Mouse (Mus musculus): Measurements from ENCODE around the gene Neurog3. TPM values are rescaled to one million over a fixed set of nuclear protein-coding genes. Genes with fewer than 3 reads are reported as not detected.
A peak's percentile ranks its signal among the peaks of the same experiment; 100 is the strongest.

Gene Neurog3
- polyA plus RNA-seq, 1 experiment, result not detected

DNA sequence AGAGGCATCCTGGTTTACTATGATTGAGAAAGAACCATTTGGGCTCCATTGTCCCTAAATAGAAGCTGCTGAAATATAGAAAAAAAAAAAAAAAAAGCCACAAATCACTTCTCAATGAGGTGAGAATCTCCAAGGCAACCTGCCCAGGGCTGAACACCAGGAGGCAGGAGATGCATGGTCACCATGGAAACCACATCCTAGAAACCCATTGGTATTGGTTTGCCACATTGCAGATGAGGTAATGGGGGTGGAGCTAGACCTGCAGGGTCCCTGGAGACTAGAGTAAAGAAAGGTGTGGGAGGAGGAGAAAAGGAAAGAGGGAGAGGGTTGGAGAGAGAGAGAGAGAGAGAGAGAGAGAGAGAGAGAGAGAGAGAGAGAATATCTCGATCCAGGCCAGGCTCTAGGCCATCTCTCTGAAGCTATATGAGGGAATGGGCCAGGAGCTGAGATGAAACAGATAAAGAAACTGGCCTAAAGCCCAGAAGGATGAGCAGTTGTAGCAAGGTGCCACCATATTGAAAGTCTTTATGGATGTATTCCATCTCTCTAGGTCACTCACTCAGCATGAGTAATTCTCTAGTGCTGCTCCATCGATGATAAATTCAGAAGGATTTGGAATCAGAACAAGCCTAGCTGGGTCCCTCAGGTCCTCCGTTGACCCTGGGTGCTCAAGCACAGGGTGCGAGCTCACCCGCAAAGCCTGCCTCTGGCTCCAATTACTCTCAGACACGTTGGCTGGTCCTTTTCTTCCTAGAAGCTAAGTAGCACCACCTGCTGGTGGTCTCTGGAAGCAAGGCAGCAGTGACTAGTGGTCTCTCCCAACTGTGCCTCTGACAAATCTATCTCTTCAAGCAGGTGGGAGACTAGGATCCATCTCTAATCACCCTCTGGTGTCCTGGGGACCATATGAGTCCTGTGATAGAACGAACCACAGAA, 31.1 kb upstream of the Neurog3 start:
- Histone ChIP-seq H3K4me3 (replicated peaks; ENCODE audit: extremely low read depth, low read depth, low read length) (no peak overlapping the region), H3K4me1 (ENCODE audit: control insufficient read depth, insufficient read depth, low read length) (no peaks in the 10 kb centered on the region)
- TF ChIP-seq POLR2A (IDR thresholded peaks at IDR 0.05; ENCODE audit: borderline replicate concordance, extremely low read depth, low read depth, low read length) (no peak), CTCF (IDR thresholded peaks at IDR 0.05; ENCODE audit: insufficient read depth, low read length) (peak; percentile 86)
- DNase-seq, result peak; percentile 68
- WGBS, result 10% methylated on average over 7 of the region's 7 CpGs

DNA sequence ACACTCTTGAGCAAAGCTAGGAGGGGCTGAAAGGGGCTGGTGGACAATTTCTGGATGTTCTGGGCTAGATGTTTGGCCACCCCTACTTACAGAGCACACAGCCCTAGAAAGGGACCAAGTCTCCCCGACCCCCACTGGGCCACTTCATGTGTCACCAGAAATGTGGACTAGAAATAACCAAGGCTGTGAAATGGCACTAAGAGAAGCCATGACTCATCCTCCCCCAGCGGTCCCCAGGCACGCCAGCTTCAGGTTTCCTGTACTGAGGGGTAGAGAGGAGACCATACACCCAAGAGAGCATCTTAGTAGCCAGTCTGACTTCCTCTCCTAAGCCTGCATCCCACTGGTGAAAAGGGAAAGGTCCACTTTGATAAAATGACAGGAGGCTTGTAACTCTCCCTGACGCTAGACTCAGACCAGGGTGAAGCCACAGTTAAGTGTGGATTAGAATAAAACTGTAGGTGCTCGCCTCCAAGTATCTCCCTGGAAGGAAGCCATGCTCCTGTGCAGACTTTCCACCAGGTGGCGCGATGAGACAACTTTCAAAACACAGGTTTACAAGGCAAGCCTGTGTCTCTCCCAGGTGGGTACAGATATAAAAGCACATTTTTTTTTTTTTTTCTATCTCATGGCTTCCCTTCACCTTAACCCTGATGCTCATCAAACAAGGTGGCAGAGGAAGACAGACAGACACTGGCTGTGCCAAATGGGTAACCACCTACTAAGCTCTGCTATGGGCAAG, 27.9 kb upstream of the Neurog3 start:
- 19% methylated on average over 7 of the region's 7 CpGs for WGBS
- DNase-seq, result peak; percentile 58
- no peak overlapping the region for H3K4me3 ChIP-seq (replicated peaks; ENCODE audit: extremely low read depth, low read depth, low read length)
- peak; percentile 81 for TF ChIP-seq CTCF (IDR thresholded peaks at IDR 0.05; ENCODE audit: insufficient read depth, low read length)
- no peak for TF ChIP-seq POLR2A (IDR thresholded peaks at IDR 0.05; ENCODE audit: borderline replicate concordance, extremely low read depth, low read depth, low read length)
- H3K4me1 ChIP-seq (ENCODE audit: control insufficient read depth, insufficient read depth, low read length), result no peaks in the 10 kb centered on the region

DNA sequence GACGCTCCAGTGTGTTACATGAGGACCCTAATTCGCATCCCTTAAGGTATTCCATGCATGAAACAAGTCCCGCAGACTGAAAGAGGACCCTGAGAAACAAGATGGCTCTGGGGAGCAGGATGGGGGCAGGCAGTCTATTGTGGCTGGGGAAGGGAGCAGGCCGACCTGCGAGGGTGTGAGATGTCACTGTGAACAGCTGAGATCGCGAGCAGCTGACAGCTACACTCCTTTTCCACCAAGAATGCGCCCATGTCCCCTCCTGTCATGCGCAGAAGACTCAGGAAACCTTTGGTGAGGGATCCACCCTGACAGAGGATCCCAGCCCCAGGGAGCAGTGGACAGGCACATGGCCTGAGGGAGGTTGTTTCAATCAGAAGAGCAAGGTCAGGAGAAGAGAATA, 25.8 kb upstream of the Neurog3 start:
- Histone ChIP-seq H3K4me3 (replicated peaks; ENCODE audit: extremely low read depth, low read depth, low read length) (no peak overlapping the region), H3K4me1 (ENCODE audit: control insufficient read depth, insufficient read depth, low read length) (no peaks in the 10 kb centered on the region)
- DNase-seq, result no peak
- no peak for TF ChIP-seq CTCF (IDR thresholded peaks at IDR 0.05; ENCODE audit: insufficient read depth, low read length)
- TF ChIP-seq POLR2A (IDR thresholded peaks at IDR 0.05; ENCODE audit: borderline replicate concordance, extremely low read depth, low read depth, low read length), result no peak
- 74% methylated on average over 9 of the region's 9 CpGs for WGBS

DNA sequence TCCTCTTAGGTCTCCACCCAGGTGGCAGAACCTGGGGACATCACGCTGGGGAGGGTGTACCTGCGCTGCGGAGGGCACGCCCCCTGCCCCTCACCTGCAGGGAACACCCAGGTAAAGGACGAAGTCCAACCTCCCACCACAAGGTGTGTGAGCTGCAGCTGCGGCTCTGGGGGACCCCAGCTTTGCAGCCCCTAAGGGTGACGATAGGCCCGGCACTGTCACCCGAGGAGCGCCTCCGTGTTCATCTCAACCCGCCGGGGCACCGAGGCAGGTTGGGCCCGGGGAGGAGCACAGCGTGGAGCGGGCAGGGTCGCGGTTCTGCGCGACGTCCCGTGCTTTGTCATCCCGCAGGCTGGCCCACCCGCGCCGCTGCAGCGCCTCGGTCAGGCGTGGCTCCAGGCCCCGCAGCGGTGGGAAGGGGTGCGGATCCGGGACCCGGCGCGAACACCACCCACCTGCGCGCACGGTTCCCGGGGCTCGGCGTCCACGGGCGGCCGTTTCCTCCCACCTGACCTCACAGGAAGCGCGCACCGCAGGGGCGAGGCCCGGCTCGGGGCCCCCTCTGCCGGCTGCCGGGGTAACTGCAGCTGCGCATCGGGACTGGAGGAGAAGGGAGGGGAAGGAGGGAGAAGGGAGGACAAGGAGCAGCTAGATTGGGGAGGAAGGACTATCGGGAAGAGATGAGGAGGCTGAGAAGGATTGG, 22.2 kb upstream of the Neurog3 start:
- H3K4me1 ChIP-seq (ENCODE audit: control insufficient read depth, insufficient read depth, low read length), result no peaks in the 10 kb centered on the region
- peak; percentile 32 for TF ChIP-seq CTCF (IDR thresholded peaks at IDR 0.05; ENCODE audit: insufficient read depth, low read length)
- TF ChIP-seq POLR2A (IDR thresholded peaks at IDR 0.05; ENCODE audit: borderline replicate concordance, extremely low read depth, low read depth, low read length), result no peak
- H3K4me3 ChIP-seq (replicated peaks; ENCODE audit: extremely low read depth, low read depth, low read length), result peak overlapping the region; percentile 54
- WGBS, result 2% methylated on average over 57 of the region's 57 CpGs
- peak; percentile 84 for DNase-seq

DNA sequence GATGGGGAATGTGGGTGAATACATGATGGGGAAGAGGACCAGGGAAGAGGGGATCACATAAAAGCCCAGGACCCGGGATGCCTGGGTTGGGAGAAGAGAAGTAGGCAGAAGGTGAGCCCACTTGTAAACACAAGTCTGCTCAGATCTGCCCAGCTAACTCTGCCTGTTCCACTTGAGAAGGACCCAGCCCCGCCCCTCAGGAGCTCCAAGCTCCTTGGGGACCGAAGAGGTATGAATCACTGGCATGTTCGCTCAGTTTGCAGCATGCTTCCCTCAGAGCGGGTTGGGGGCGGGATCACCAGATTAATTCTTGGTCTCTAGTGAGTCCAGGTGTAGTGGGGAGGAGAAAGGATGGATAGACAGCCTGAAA, 21.7 kb upstream of the Neurog3 start:
- H3K4me3 ChIP-seq (replicated peaks; ENCODE audit: extremely low read depth, low read depth, low read length), result no peak overlapping the region
- no peaks in the 10 kb centered on the region for H3K4me1 ChIP-seq (ENCODE audit: control insufficient read depth, insufficient read depth, low read length)
- TF ChIP-seq POLR2A (IDR thresholded peaks at IDR 0.05; ENCODE audit: borderline replicate concordance, extremely low read depth, low read depth, low read length), result no peak
- TF ChIP-seq CTCF (IDR thresholded peaks at IDR 0.05; ENCODE audit: insufficient read depth, low read length), result no peak
- no peak for DNase-seq
- 33% methylated on average over 6 of the region's 6 CpGs for WGBS

DNA sequence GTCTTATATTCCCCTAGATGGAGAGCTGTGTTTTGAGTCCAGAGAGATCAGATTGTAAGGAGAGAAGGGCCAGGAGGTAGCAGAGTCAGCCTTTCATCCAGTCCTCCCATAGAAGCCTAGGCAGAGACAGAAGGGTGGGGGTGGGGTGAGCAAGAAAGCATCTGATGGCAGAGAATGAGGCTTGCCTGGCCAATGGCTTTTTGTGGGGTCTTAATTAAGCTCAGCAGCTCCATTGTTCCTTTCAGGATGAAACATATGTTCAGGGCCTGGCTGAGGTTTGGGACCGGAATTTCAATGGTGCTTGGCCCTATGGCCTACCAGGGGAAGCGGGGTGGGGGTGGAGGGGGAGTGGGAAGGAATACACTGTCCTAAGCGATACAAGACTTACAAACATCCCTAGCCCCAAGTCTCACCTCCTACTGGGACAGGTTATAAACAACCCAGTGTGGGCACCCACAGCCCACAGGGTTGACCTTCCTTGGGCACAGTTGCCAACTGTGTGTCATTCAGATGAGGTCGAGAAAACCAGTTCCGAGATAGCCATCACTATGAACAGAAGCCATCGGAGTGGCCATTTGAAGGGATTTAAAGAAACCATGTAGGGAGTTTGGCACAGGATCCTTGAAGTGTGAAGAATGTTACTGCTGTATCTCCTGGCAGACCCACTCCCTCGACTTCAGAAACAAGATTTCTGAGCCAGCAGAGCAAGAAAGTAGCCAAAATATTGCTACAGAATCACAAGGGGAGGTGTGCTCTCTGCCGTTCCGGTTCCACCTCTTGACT, 18.8 kb upstream of the Neurog3 start:
- no peaks in the 10 kb centered on the region for H3K4me1 ChIP-seq (ENCODE audit: control insufficient read depth, insufficient read depth, low read length)
- 69% methylated on average over 9 of the region's 9 CpGs for WGBS
- DNase-seq, result no peak
- TF ChIP-seq POLR2A (IDR thresholded peaks at IDR 0.05; ENCODE audit: borderline replicate concordance, extremely low read depth, low read depth, low read length), result no peak
- no peak for TF ChIP-seq CTCF (IDR thresholded peaks at IDR 0.05; ENCODE audit: insufficient read depth, low read length)
- H3K4me3 ChIP-seq (replicated peaks; ENCODE audit: extremely low read depth, low read depth, low read length), result no peak overlapping the region

DNA sequence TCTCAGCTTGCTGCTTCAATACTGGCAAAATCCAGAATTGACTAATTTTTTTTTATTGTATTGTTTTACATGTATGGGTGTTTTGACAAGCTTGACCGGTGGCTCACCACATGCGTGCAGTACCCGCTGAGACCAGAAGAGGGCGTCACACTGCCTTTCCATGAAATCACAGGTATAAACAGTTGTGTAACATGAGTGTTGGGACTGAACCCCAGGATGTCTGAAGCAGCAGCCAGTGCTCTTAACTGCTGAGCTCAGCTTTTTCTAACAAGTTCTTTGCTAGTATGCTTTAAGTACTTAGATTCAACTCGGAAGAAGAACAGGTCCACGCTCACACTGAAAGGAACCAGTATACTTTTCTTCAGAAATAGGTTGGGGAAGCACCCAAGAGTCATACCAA, 5.8 kb upstream of the Neurog3 start:
- no peak for DNase-seq
- Histone ChIP-seq H3K4me1 (ENCODE audit: control insufficient read depth, insufficient read depth, low read length) (0 out of 2 replicates have a peak, but pooled peaks cover 2% of the 10 kb centered on the region), H3K4me3 (replicated peaks; ENCODE audit: extremely low read depth, low read depth, low read length) (no peak overlapping the region)
- WGBS, result 43% methylated on average over 6 of the region's 6 CpGs
- TF ChIP-seq POLR2A (IDR thresholded peaks at IDR 0.05; ENCODE audit: borderline replicate concordance, extremely low read depth, low read depth, low read length) (no peak), CTCF (IDR thresholded peaks at IDR 0.05; ENCODE audit: insufficient read depth, low read length) (peak; percentile 28; the same call in 1 of the 2 replicates)

DNA sequence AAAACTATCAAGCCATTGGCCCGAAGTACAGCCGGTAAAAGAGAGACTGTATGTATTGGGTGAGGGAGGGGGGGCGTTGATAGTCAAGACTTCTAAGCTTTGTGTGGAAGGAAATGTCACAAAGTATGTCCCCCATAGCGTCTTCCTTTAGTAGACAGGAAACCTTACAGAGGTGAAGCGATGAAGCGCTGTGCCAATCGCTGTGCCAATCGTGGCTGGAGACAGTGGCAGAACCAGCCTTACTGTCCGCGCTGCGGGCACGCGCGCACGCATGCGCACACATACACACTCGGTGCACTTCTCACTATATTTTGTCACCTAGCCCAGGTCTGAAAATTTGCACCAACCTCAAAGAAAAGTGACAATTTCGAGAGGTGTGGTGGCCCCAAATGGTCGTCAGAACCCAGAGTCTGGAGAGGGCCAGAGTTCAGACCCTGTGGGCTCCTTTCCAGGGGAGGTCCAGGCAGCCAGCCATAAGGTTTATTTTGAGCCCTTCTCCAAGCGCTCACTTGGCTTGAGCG, 5.1 kb upstream of the Neurog3 start:
- DNase-seq, result no peak
- 0 out of 2 replicates have a peak, but pooled peaks cover 2% of the 10 kb centered on the region for H3K4me1 ChIP-seq (ENCODE audit: control insufficient read depth, insufficient read depth, low read length)
- H3K4me3 ChIP-seq (replicated peaks; ENCODE audit: extremely low read depth, low read depth, low read length), result no peak overlapping the region
- no peak for TF ChIP-seq POLR2A (IDR thresholded peaks at IDR 0.05; ENCODE audit: borderline replicate concordance, extremely low read depth, low read depth, low read length)
- TF ChIP-seq CTCF (IDR thresholded peaks at IDR 0.05; ENCODE audit: insufficient read depth, low read length), result no peak
- WGBS, result 31% methylated on average over 21 of the region's 21 CpGs
